Mouse (Mus musculus) thymus, adult 18-20 months (tissue): Measurements from ENCODE around the gene 2310011J03Rik.
"Not testable (repeated sequence)": the region's sequence is repeated elsewhere in the genome, so short reads cannot be mapped to it uniquely, and the experiment has no call there.

Source experiments
- DNase-seq, 2 experiments: peaks; one replicate each; pipeline ENCODE4 v3.0.0; 2022; ENCODE audit warnings: mixed read lengths in 2 of 2

2310011J03Rik gene

GRCm38 (mm10) chr10:80320340-80320760 lies at the start of gene 2310011J03Rik:
TSS of gene 2310011J03Rik (minus strand) at chr10:80320537.
- peak; percentile 85 to 86 for DNase-seq

GRCm38 (mm10) chr10:80368392-80368791 lies 48.1 kb upstream of the 2310011J03Rik start:
- no peak for DNase-seq

GRCm38 (mm10) chr10:80367954-80368353 lies 47.6 kb upstream of the 2310011J03Rik start:
- no peak for DNase-seq

- DNase-seq = no peak
Observed at GRCm38 (mm10) chr10:80365736-80366135, 45.4 kb upstream of the 2310011J03Rik start.

- no peak for DNase-seq
Observed at GRCm38 (mm10) chr10:80363734-80364133, 43.4 kb upstream of the 2310011J03Rik start.

- DNase-seq = no peak
Observed at GRCm38 (mm10) chr10:80357994-80358639, 37.8 kb upstream of the 2310011J03Rik start.

- DNase-seq = no peak
Observed at GRCm38 (mm10) chr10:80357336-80357735, 37.0 kb upstream of the 2310011J03Rik start.

GRCm38 (mm10) chr10:80356737-80357136 lies 36.4 kb upstream of the 2310011J03Rik start:
- DNase-seq = no peak

- DNase-seq = no peak
Observed at GRCm38 (mm10) chr10:80356001-80356682, 35.8 kb upstream of the 2310011J03Rik start, which contains the start of gene Plk5. TSS of gene Plk5 (plus strand) at chr10:80356459.

GRCm38 (mm10) chr10:80355431-80355830 lies 35.1 kb upstream of the 2310011J03Rik start:
- DNase-seq = no peak

GRCm38 (mm10) chr10:80352727-80353126 lies 32.4 kb upstream of the 2310011J03Rik start:
- DNase-seq = no peak

GRCm38 (mm10) chr10:80351896-80352295 lies 31.6 kb upstream of the 2310011J03Rik start:
- no peak for DNase-seq

- peak; percentile 51 to 56 for DNase-seq
Observed at GRCm38 (mm10) chr10:80350292-80350691, 30.0 kb upstream of the 2310011J03Rik start.

- no peak for DNase-seq
Observed at GRCm38 (mm10) chr10:80348981-80349380, 28.6 kb upstream of the 2310011J03Rik start.

GRCm38 (mm10) chr10:80348244-80348781 lies 28.0 kb upstream of the 2310011J03Rik start, which contains the start of gene Adamtsl5:
TSS of gene Adamtsl5 (minus strand) at chr10:80348412.
- DNase-seq = peak in 1 of 2 experiments; percentile 50

- DNase-seq = no peak
Observed at GRCm38 (mm10) chr10:80347514-80347967, 27.2 kb upstream of the 2310011J03Rik start.

- not testable (repeated sequence) for DNase-seq
Observed at GRCm38 (mm10) chr10:80345929-80346328, 25.6 kb upstream of the 2310011J03Rik start.

GRCm38 (mm10) chr10:80345122-80345521 lies 24.8 kb upstream of the 2310011J03Rik start:
- no peak for DNase-seq

- no peak for DNase-seq
Observed at GRCm38 (mm10) chr10:80344131-80344661, 23.9 kb upstream of the 2310011J03Rik start.

GRCm38 (mm10) chr10:80343425-80343895 lies 23.1 kb upstream of the 2310011J03Rik start:
- DNase-seq = no peak

- DNase-seq = no peak
Observed at GRCm38 (mm10) chr10:80342749-80343424, 22.6 kb upstream of the 2310011J03Rik start.

- DNase-seq = no peak
Observed at GRCm38 (mm10) chr10:80342305-80342748, 22.0 kb upstream of the 2310011J03Rik start.
